Mouse (Mus musculus): ENCODE measurements around the gene Kirrel. TPM values are rescaled to one million over a fixed set of nuclear protein-coding genes. Genes with fewer than 3 reads are reported as not detected.
"Not testable (repeated sequence)": the region's sequence is repeated elsewhere in the genome, so short reads cannot be mapped to it uniquely, and the experiment has no call there.

Gene Kirrel
- total RNA-seq, 2 experiments from 2014 or later, result 5.8 to 6.0 TPM

GRCm38 (mm10) chr3:87134951-87135350, 39.6 kb downstream of the Kirrel start:
- no peak for DNase-seq

- no peak for DNase-seq
These were observed 42.7 kb downstream of the Kirrel start for GRCm38 (mm10) chr3:87131694-87132347.

GRCm38 (mm10) chr3:87130933-87131332, 43.6 kb downstream of the Kirrel start:
- DNase-seq, result no peak

GRCm38 (mm10) chr3:87123795-87124194, 50.8 kb downstream of the Kirrel start:
- no peak for DNase-seq

- no peak for DNase-seq
These were observed 56.3 kb downstream of the Kirrel start for GRCm38 (mm10) chr3:87118214-87118613.

DNA sequence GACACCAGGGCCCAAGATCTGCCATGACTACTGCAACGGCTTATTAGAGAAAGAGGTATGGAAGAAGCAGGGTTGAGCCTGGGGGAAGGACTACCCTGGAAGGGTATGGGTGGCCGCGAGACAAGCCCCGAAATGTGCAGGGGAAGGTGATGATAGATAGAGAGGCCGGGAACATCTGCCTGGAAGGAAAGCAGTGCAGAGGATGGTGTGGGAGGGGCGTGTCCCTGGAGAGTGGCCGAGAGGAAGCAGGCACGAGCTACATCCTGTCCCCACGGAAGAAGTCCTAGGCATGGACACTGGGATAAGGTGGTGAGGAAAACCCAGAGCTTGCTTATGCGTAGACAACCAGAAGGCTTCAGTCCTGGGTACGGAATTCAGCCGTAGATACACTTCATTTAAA, 56.9 kb downstream of the Kirrel start:
- DNase-seq, result no peak

DNA sequence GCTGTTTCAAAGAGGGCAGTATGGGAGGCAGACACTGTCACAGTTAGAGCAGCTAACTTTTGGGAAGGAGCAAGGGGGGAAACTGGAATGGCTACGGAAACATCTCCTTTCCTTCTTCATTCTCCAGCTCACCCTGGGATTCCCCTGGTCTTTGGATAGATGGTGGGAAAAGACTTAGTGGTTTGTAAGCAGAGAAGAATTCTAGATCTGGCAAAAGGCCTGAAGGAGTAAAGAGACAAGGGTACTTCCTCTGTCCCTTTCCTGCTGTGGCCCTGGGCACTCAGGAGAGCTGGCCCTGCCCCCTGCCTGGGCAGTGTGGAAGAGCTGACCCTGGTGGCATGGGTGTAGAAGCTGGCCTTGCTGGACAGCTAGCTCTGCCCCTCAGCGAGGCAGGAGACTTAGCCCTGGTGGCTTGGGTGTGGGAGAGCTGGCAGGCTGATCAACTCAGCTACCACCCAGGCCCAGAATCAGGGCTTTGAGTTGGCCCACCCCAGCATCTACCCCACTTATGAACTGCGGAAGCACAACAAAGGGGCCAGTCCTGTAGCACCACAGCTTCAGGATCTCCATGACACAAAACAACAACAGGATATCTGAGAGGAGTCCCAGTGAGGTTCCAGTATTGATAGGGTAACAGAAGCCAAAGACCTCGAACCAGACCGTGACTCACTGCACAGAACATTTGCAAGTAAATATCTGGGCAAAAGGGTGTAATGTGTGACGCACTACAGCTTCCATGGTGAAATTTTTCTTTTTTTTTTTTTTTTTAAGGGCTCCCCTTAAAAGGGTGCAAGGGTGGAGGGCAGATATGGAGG, 58.6 kb downstream of the Kirrel start:
- no peak for DNase-seq

DNA sequence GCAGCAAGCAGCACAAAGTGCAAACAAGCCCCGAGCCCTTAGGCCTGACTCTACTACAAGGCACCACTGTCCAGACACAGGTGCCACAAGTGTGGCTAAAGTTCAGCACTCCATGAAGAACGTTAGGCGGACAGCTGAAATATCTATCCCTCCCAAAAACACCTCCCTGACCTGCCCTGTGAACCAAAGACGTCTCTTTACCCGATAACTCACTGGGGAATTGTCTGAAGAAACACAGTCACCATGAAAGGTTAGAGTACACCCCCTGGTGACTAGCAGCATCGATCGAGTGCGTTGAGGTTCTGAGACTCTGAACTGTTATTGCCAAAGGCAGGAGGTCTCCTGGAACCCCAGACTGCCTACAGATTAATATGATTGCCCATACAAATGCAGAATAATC, 59.3 kb downstream of the Kirrel start:
- DNase-seq, result no peak

- DNase-seq, result peak; percentile 67
These were observed 59.7 kb downstream of the Kirrel start for GRCm38 (mm10) chr3:87114801-87115200.

DNA sequence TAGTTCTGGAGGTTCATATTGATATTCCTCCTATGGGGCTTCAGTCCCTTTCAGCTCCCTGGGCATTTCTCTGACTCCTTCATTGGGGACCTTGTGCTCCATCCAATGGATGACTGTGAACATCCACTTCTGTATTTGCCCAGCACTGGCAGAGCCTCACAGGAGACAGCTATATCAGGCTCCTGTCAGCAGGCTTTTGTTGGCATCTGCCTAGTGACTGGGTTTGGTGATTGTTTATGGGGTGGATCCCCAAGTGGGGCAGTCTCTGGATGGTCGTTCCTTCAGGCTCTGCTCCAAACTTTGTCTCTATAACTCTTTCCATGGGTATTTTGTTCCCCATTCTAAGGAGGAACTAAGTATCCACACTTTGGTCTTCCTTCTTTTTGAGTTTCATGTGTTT, 60.7 kb downstream of the Kirrel start:
- DNase-seq, result not testable (repeated sequence)

- DNase-seq, result no peak
These were observed 62.3 kb downstream of the Kirrel start for GRCm38 (mm10) chr3:87112264-87112663.

- no peak for DNase-seq
These were observed 69.7 kb downstream of the Kirrel start for GRCm38 (mm10) chr3:87104856-87105255.

DNA sequence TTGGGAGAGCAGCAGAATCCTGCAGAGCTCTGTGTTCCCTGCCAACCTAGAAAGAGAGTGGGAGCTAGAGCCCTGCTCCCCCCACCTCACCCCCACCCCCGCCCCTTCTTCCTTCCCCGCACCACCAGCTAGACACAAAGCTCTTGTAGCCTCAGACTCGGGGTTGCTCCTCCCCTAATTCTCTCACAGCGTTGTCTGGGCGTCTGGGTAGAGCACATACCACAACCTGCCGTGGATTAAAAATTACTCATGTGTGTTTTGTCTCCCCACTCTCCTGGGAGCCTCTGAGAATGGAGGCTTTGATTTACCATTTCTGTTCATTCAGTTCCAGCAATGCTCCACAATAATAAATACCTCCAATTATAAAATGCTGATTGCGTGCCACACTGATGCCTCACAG, 72.2 kb downstream of the Kirrel start:
- no peak for DNase-seq

DNA sequence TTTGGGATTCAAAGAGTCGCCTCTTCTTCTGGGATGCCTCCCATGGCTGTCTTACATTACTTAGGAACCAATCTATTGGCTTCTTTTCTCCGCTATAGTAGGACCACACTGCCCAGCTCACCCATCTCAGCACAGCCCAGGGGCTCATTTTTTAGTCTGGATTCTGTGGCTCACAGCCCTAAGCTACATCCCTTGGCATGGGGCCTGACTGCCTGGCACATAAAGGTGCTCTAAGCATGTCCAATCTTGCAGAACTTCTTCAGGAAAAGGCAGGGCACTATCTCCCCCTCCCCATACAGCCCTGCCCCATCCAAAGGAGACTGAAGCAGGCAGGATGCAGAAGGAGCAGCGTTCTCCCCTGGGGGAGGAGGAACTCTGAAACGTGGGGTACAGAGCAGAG, 73.6 kb downstream of the Kirrel start:
- no peak for DNase-seq

- DNase-seq, result no peak
These were observed 76.3 kb downstream of the Kirrel start for GRCm38 (mm10) chr3:87097969-87098946.

- DNase-seq, result no peak
These were observed 77.3 kb downstream of the Kirrel start for GRCm38 (mm10) chr3:87097205-87097604.

- DNase-seq, result no peak
These were observed 80.8 kb downstream of the Kirrel start for GRCm38 (mm10) chr3:87093718-87094117.

DNA sequence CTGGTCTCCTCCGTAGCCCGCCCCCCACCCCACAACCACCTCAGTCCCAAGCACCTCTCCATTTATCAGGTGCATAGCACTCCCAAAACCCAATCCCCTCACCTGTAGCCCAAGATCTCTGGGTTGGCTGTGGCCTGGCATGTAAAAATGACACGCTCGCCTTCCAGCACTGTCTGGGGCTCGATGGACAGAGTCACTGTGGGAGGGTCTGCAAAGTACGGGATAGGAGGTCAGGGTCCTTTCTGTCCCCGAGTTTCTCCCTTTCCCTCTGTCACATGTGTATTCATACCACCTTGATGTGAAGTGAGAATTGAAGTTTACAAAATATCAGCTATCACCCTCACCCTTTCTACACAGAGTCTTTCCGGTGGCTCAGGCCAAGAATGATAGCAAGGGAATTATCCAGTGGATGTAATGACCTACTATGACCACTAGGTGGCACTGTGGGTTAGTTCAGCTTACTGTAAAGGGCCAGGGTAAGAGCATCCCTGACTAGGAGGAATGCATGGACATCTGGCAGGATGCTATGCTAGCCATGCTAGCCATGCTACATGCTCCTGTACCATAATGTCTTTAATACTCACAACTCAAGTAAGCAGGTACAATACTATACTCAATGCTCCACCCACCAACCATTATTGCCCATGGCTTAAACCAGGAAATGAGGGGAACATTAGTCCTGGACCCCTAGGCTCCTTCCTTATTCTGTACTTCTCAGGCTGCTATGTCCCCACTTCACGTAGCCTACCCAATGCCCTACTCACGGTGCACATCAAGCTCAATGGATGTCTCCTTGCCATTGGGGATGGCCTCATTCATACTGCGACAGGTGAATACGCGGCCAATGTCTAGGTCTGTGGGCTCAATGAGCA, 84.6 kb downstream of the Kirrel start:
- DNase-seq, result peak; percentile 22

DNA sequence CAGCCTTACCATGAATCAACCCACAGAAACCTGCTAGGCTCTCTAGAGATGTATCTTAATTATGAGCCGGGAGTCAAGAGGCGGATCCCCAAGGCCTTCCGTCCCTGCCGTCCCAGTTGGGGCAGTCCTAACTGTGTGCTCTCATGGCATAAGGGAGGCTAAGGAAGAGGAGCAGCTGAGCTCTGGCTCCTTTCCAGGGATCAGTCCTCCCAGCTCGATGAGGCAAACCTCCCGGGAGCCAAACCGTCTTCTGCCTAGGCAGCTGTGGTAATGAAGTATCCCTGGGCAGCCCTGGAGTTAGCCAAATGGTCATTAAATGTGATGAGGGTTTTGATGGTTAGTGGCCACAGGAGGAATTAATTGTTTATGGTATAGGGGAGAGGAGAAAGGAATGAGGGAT, 87.4 kb downstream of the Kirrel start:
- peak; percentile 26 for DNase-seq

- DNase-seq, result peak; percentile 34
These were observed 92.3 kb downstream of the Kirrel start for GRCm38 (mm10) chr3:87082235-87082634.

- no peak for DNase-seq
These were observed 94.8 kb downstream of the Kirrel start for GRCm38 (mm10) chr3:87079751-87080150.

GRCm38 (mm10) chr3:87079301-87079700, 95.2 kb downstream of the Kirrel start:
- DNase-seq, result no peak

Measured in gastrocnemius, postnatal 25 days (tissue).